ENCODE assay signal across 26 mouse cellular contexts in the genomic region with DNA sequence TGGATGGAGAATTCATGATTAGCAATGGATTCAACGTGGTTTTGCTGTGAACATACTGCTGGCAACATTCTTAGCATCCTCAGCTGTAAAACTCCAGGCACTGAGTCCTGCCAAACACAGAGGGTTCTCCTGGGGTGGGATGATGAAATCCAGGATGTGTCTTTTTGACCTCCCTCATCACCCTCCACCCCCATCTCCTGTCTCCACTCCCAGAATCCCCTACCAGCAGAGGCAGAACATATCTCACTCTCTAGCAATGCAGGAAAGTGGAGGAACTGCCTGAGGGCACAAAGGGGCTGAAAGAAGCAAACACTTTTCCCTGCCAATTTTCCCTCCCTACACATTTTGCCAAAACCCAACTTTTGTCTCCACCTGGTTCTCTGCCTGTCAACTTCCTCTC. TPM values are rescaled to one million over a fixed set of nuclear protein-coding genes. Genes with fewer than 3 reads are reported as not detected.
"Had no signal": no experiment of that assay in that cellular context is flagged by ENCODE, and none has a peak within 500 bp of the region (broad histone marks: within the 10 kb centered on the region; RNA-seq: fewer than 3 reads in every experiment).

No protein-coding gene starts in this region.

- H3K4me2 ChIP-seq: limb, embryonic 12.5 days; limb, embryonic 15.5 days; liver, embryonic 11.5 days; lung, embryonic 14.5 days; midbrain, embryonic 12.5 days; midbrain, embryonic 15.5 days; neural tube, embryonic 12.5 days; neural tube, embryonic 15.5 days had no signal

- H3K27ac ChIP-seq: kidney, postnatal 0 days; limb, embryonic 12.5 days; limb, embryonic 15.5 days; liver, embryonic 14.5 days; macrophage; midbrain, embryonic 12.5 days; midbrain, embryonic 15.5 days; neural tube, embryonic 12.5 days; neural tube, embryonic 15.5 days had no signal

- H3K36me3 ChIP-seq: limb, embryonic 12.5 days; limb, embryonic 15.5 days; midbrain, embryonic 12.5 days; midbrain, embryonic 15.5 days; neural tube, embryonic 12.5 days; neural tube, embryonic 15.5 days had no signal

- H3K9me3 ChIP-seq: limb, embryonic 12.5 days; limb, embryonic 15.5 days; midbrain, embryonic 12.5 days; midbrain, embryonic 15.5 days; neural tube, embryonic 12.5 days; neural tube, embryonic 15.5 days had no signal

- H3K4me1 ChIP-seq: limb, embryonic 12.5 days; limb, embryonic 15.5 days; midbrain, embryonic 12.5 days; midbrain, embryonic 15.5 days; neural tube, embryonic 12.5 days; neural tube, embryonic 15.5 days had no signal

- DNase-seq: kidney, adult 2 months; kidney, postnatal 25 days; layer of hippocampus, postnatal 36 days; left cerebral cortex, postnatal 4 days; liver, postnatal 0 days; lung, embryonic 14.5 days; right cerebral cortex, adult 18-20 months; right cerebral cortex, postnatal 14 days; right cerebral cortex, postnatal 4 days; spleen, adult 18-20 months; thymus, adult 18-20 months; thymus, postnatal 36 days had no signal

- H3K4me3 ChIP-seq: limb, embryonic 12.5 days; limb, embryonic 15.5 days; midbrain, embryonic 12.5 days; midbrain, embryonic 15.5 days; neural tube, embryonic 12.5 days; neural tube, embryonic 15.5 days had no signal

- H3K9ac ChIP-seq: limb, embryonic 12.5 days; limb, embryonic 15.5 days; liver, embryonic 14.5 days; liver, postnatal 0 days; lung, embryonic 14.5 days; midbrain, embryonic 12.5 days; midbrain, embryonic 15.5 days; neural tube, embryonic 12.5 days; neural tube, embryonic 15.5 days had no signal

- ATAC-seq: liver, postnatal 0 days; lung, postnatal 0 days; midbrain, embryonic 15.5 days had no signal

- H3K27me3 ChIP-seq: limb, embryonic 12.5 days; limb, embryonic 15.5 days; midbrain, embryonic 12.5 days; midbrain, embryonic 15.5 days; neural tube, embryonic 12.5 days; neural tube, embryonic 15.5 days had no signal

RNA-seq across cellular contexts. Expression of gene Frmd7, which starts 46.1 kb away (rescaled TPM):
- polyA plus RNA-seq: kidney, adult 2 months; kidney, embryonic 14.5 days; kidney, postnatal 0 days; large intestine, adult 2 months; liver, postnatal 0 days; lung, postnatal 0 days; macrophage; midbrain, embryonic 12.5 days; stomach, embryonic 16.5 days had no signal
